Mouse (Mus musculus): ENCODE measurements at regions not wholly inside any gene's neighbourhood (a gene's known extent, or its start where the extent isn't known, plus 50 kb on each side); places are given as distances from the start of the nearest gene placed in this dataset.

DNA sequence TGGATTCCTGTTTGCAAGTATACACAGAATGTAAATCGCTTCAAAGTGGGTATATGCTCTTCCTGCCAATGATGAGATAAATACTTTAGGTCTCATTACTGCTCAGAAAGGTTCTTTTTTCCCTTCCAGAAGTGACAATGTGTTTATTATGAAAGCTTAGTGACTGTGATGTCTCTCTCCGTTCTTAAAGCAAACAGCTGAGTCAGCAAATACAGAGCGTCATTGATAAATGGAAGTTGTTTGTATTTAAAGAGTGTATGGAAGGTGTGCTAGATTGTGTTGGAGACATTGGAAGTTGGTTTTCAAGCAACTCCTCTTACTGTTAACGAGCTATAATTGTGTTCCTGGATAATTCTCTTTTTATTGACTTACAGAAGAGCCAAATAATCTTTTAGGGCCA is 408.0 kb downstream of the Prr30 start:
- no peak for DNase-seq (ENCODE audit: low spot score in 2 of 2)

DNA sequence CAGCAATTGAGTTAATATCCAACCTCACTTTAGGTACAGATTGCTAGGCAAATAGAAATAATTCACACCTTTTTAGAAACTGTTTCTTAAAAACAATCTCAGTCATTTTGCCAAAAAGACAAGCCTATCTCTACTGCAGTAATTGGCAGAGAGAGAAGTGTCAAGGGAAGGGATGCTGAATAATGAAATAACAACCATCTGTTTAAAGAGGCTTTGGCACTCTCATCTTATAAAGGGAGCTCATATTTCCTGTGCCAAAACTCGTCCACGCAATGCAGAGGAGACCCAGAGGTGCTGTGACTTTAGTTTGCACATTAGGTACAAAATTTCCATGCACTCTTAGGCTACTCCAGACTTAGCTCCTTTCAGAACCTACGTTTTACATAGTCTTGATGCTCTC is 418.2 kb downstream of the Prr30 start:
- no peak for DNase-seq (ENCODE audit: low spot score in 2 of 2)

DNA sequence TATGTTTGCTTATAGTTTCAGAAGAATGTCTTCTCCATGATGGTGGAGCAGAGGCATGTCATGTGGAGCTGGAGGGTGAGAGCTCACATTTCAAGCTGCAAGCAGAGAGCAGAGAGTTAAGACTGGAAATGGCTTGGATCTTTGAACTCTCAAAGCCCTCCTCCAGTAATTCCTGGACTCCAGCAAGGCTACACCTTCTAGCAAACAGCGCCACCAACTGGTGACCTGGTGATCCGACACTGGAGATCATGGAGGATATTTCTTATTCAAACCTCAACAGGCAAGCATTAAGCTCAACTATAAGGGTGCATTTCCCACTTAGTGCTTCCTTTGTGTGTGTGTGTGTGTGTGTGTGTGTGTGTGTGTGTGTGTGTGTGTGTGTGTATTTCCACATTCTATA is 446.2 kb downstream of the Prr30 start:
- DNase-seq (ENCODE audit: low spot score in 2 of 2), result no peak

DNA sequence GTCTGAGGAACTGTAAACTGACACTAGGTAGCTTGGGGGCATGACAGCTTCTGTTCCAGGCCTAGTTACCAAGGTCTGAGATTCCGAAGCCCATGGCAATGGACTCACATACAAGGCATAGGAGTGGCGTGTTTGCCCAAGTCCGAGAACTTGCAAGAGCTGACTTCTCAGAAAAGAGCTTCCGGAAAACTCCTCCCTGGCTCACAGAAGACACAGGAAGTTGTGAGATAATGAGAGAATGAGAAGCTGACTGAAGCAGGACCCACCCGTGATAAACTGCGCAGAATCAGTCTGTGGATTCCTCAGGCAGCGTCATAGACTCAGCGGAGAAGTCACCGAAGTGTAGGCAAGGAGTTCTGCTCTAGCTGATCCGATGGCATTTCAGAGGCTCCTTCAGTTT is 447.4 kb downstream of the Prr30 start:
- no peak for DNase-seq (ENCODE audit: low spot score in 2 of 2)

DNA sequence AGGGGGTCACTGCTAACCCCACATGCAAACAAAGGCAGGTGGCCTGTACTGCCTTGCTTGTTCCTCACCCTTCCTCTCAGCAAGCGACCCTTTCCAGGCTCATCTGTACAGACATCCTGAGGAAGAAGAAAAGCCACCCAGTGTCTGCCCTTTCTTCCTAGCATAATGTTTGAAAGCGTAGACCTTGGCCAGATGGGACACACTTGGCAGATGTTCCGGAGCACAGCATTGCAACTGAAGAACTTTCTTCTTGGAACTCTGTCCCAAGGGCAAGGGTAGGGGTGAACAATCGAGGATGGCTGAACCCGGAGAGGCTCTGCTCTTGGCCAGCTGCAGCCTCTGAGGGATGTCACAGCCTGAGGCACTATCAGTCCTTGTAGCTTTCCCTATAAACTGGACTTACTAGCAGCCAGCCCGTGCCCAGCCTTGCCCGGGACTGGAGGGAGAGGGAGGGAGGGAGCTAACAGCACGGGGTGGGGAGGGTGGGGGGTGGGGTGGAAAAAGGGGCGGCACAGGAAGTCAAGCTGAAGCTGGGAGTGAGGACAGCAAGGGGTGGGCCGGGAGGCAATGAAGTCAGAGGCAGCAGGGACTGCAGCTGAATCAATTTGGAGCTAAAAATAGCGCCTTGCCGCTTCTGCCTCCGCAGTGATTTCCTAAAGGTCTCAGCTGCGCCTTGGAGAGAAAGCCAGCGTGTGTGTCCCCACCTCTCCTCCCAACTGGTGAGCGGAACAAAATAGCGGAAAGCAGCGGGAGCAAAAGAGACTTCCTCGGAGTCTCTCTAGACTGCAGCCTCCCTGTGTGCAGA is 450.2 kb downstream of the Prr30 start:
- DNase-seq (ENCODE audit: low spot score in 2 of 2), result no peak

DNA sequence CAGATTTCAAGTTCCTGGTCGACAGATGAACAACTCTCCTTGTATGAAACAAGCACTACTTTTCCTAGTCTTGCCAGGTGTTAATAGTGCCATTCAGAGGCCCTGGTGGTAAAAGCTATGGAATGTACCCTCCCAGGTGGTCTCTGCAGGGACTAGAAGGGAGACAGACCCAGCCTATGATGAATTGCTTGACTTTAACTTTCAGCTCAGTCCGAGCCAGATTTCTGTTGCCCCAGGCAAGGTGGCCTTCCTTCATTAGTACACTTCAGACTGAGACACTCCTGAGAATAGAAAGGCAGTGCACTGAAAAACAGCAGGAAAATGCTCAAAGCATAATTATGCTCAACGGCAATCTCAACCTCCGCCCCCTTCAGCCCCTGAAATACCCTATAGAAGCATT is 450.8 kb upstream of the Klf12 start:
- no peak for DNase-seq (ENCODE audit: low spot score in 2 of 2)

DNA sequence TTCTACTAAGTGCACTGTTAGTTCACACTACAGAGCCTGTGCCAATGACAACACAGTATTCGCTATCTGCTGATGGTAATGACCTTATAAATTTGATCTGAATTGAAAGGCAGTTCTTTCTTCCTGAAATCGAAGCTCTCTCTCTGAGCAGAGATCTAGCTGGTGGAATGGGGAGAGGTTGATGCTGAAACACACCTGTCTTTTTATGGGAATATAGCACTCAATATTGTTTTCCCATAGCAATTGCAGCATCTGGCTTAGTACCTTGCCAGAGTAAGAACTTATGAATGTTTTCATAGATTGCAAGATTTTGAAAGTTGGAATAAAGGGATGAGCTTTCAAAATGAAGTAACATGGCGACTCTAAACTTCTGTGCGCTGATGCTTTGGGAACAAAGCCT is 444.0 kb upstream of the Klf12 start:
- no peak for DNase-seq (ENCODE audit: low spot score in 2 of 2)

DNA sequence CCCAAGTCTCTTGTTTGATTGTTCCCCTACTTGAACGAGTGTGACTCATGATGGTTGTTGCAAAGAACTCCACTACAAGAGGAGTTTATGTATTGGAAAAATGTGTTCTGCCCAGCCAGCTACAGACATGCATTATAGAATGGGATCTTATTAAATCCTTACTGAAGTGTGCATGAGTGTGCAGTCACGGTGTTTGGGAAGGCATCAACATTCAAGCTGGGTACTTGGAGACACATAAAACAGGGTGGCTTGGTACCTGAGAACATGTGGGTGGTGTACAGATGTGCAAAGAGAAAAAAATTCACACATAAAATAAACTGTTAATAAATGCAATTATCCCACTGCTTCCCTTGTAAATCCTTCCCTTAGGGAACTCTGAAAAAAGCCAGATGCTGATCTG is 443.2 kb upstream of the Klf12 start:
- DNase-seq (ENCODE audit: low spot score in 2 of 2), result no peak

DNA sequence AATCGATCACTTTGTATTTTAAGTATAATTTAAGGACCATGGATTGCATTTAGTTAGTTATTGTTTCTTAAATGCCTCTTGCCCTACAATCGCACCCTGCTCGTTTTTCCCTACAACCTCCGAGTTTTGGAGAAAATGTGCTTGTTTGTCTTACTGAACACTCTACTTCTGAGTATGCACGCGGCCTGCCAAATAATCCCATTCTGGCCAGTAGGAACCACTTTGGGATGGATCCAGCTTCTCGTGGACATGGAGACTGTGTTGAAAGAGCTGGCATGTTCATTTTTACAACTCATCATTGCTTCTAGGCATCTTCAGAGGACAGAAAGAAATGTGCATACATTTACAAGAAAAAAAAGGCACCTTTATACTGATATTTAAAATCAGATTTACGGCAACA is 440.5 kb upstream of the Klf12 start:
- no peak for DNase-seq (ENCODE audit: low spot score in 2 of 2)

DNA sequence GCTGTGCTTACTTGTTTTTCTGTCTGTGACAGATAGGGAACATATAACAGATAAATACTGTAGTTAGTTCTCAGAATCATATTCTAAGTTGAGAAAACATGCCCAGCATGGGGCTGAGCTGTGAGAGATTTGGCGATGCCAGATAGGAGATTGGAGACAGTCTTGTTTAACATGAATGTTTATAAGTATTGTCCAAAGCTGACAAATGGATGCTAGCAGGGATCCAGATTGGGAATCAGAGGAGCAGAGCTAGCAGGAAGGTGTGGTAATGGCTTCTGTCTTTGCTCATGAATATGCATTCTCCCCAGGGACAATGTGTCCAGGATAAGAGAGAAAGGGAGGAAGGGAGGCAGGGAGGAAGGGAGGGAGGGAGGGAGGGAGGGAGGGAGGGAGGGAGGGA is 436.2 kb upstream of the Klf12 start:
- DNase-seq (ENCODE audit: low spot score in 2 of 2), result no peak

DNA sequence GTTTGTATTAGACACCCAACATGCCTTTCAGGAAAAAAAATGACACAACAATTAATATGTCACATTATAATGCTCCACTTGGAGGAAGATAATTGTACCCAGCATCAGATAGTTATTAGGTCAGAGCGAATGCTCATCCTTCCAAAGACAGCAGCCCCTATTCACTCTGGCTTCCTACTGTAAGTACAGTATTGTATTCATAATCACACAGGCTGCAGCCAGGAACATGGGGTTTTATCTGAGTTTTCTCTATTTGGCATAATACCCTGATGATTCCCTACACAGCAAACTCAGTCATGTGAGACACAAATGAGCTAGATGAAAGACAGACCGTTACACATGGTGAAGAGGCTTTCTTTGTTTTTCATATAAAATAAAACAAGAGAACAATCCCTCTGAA is 430.5 kb upstream of the Klf12 start:
- DNase-seq (ENCODE audit: low spot score in 2 of 2), result no peak

DNA sequence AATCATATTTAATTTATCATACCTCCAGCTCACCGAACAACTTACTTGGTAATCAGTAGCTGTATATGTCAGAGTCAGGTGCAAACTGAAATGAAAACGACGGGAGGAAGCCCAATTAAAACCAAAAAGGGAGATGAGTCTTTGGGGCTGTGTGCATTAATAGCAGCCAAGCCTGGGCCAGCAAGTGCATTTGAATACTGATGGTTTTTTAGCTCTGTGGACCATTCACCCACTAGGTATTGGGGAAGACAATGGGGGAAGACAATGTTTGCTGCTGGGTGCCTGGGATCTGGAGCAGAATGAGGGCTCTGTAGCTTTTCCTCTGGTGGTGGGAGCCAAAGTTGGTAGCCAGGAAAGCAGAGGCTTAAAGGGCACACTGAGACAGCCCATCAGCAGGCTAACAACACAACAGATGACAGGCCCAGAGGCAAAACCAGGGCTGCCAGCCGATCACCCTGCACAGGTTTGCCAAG is 429.6 kb upstream of the Klf12 start:
- no peak for DNase-seq (ENCODE audit: low spot score in 2 of 2)

DNA sequence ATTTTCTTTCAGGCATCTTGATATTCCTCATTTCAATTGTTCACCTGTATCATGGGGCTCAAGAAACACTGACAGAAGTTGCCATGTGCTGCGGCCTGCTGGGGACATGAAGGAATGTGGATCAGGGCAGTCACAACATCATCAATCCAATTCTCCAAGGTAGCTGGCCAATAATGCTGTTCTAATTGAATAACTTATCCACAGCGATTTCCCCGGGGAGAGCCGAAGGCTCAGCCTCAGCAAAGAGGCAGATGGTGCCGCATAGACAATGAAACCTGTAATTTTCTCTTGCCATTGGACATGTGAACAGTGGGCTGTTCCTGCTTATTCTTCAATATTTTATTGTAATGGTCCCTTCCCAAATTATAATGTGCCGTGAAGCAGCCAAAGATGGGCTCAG is 429.1 kb upstream of the Klf12 start:
- no peak for DNase-seq (ENCODE audit: low spot score in 2 of 2)

DNA sequence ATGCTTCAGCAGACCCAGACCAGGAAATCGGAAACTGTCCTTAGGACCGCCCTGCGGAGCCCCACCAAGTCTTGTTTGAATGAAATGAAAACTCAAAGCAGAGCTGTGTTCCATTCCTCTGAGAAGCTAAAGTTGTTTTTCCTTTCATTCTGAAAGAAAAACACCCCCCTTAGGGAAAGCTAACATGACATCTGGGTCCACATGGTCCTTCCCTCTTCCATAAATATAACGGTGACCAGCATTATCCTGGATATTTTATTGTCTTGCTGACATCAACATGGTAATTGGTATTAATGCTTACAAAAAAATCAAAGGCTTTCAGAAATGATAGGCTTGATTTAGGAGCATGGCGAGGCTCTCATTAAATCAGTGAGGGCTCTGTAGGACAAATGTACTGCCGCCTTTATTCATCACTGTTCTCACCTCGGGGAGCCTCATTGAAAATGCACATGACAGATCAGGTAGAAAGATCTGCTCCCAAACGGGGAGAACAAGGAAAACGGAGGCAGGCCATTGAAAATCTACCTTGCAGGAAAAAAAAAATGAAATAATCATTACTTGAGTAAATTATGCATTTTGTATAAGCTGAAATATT is 381.0 kb upstream of the Klf12 start:
- no peak for DNase-seq (ENCODE audit: low spot score in 2 of 2)

DNA sequence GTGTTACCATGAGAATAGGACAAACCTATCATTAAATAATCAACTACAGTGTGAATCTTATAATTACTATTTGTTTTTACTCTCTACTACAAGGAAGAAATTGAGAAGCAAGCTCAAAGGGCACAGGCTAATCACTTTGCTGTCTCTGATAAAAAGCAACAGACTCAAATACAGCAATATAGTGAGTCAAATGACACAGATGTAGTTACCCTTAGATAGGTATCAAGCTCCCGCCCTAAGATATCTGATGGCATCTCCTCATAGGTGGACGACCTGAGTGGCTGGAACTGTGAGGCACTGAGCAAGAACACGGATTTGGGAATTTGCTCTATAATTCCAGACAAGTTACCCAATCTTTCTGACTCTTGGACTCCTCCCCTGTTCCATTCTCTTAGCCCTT is 379.7 kb upstream of the Klf12 start:
- DNase-seq (ENCODE audit: low spot score in 2 of 2), result no peak

DNA sequence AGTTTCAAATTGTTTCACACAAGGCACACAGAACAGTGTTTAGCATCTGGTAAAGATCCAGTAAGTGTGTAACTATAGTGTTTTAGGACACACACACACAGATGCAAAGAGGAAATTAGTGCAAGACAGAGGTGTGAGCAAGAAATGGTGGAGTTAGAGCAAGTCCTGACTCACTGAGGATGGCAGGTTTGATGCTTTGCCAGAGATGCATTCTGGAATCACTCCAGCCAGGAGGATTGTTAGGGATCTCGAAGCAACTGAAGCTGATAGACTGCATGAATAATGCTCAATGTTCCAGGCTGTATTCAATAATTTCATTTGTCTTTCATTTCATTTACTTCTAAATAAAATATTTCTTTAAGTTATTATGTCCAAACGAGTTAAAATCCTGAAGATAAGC is 357.6 kb upstream of the Klf12 start:
- no peak for DNase-seq (ENCODE audit: low spot score in 2 of 2)

DNA sequence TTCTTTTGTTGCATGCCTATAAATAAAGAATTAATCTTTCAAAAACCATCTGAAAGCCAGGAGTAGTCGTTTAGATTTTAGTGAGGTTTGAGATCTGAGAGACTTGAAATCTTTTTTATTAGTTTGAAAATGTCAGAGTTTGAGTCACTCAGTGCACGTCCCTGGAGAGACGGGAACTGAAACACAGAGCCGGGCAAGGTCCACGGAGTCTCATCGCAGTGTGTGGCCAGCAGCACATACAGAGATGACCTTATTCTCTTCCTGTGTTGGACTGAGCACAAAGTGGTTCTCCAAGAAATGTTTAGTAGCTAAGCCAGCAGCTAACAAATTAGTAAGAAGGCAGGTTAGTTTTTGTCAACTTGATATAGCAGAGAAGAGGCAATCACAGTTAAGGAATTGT is 350.0 kb upstream of the Klf12 start:
- DNase-seq (ENCODE audit: low spot score in 2 of 2), result no peak

DNA sequence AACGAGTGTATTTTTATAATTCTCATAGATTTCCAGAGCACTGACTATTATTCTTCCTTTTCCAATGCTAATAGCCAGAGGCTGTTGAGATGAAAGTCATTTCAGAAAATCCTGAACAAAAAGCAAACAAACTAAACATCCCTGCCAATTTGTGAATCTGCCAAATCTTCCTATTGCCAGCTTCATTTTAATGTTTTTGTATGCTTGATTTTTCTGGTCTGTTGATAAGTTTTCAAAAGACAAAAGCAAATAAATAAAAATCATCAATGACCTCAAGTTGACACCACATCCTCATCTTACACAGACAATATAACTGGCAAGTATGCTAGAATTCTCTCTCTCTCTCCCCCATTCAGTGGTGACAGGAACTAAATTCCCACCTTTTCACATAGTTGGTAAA is 347.2 kb upstream of the Klf12 start:
- DNase-seq (ENCODE audit: low spot score in 2 of 2), result no peak

DNA sequence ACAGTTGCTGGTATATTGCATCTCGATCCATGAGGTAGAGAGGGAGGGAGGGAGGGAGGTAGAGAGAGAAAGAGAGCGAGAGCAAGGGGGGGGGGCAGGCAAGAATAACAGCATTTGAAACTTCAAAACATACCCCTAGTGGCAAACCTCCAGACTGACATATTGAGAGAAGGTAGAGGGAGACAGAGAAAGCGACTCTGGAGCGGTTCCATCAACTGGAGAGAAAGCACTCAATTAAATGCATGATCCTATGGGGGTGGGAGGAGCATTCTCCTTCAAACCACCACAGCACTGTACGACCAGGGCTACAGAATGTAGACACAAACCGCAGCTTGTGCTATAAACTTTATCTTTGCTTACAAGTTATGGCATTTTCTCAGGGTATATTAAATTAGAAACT is 345.7 kb upstream of the Klf12 start:
- DNase-seq (ENCODE audit: low spot score in 2 of 2), result no peak

DNA sequence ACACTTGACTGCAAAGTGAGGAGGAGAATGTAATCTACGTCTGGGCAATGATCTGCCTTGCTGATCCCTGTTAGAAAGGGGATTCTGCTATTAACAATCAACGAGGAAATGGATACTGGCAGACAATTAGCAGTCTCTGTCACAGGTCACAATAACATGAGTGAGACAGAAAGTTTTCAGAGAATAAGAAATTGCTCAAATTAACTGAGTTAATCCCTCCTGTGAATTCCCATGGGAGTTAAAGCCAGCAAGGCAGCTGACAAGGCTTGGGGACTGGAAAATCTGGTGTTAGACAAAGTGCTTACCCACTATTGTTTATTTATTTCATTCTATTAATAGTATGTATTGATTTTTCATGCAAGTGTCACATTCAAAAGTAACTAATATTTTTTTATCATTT is 343.0 kb upstream of the Klf12 start:
- DNase-seq (ENCODE audit: low spot score in 2 of 2), result no peak

DNA sequence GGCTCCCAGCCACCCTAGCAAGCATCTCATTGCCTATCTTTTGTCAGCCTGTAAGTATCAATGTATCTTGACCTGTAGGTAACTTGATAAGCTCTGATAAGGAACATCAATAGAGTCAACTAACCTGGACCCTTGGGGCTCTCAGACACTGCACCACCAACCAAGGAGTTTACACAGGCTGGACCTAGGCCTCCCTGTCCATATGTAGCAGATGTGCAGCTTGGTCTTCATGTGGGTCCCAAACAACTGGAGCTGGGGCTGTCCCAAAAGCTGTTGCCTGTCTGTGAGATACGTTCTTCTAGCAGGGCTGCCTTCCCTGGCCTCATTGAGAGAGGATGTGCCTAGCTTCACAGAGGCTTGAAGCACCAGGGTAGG is 335.2 kb upstream of the Klf12 start:
- no peak for DNase-seq (ENCODE audit: low spot score in 2 of 2)

DNA sequence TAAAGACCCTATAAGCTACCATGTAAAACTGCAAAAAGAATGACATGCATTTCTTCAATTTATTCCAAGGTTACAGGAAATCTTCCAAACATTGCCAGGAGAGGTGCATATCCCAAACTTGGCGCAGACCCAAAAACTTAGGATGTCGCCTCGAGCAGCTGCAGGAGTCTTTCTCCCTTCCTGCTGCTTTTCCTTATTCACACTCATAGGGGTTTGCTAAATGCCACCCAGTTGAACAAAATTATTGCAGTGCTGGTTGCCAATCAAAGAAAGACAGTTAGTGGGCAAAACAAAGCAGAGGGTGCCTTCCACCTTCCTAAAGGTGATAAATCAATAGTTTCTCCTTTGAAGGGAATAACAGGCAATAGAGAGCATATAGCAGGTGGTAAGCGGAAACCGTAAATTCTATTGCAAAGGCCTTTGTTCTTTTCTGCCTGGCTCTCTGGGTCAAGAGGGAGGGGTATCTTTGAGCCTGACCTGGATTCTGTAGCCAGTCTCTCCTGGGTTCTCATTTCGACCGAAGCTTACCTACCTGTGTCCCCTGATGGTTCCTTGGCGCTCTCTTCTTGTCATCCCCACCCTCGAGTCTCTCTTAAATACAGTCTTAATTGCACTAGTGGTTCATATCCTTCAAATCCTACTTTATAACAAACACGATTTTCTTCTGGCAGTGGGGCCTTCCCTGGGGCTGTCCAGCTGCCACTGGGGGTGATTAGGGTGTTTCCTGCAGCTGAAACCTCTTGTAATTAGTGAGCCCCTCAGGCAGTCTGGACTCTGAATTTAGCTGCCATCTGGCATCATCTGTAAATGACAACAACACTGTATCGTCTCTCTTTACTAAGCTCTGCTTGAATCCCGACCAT is 334.5 kb upstream of the Klf12 start:
- DNase-seq (ENCODE audit: low spot score in 2 of 2), result no peak

Measured in natural killer cell, adult 2 months (primary cell).